Mouse (Mus musculus) left cerebral cortex, adult 18-20 months (tissue): ENCODE results near the gene Tns1. TPM values are rescaled to one million over a fixed set of nuclear protein-coding genes. Genes with fewer than 3 reads are reported as not detected.
"Not testable (repeated sequence)": the region's sequence is repeated elsewhere in the genome, so short reads cannot be mapped to it uniquely, and the experiment has no call there.

Experiments
- DNase-seq, 2 experiments: peaks; one replicate each; pipeline ENCODE4 v3.0.0; 2021 to 2022; ENCODE audit warnings: low spot score in 2 of 2, mixed read lengths in 1 of 2
- long read RNA-seq, 2 experiments: library from polyadenylated mRNA; stranded (forward); transcript quantifications; one replicate each; pipeline ENCODE4 v2.0.0; 2021
- total RNA-seq, 2 experiments: library from RNA; stranded (reverse); gene quantifications; 2 replicates each; pipeline ENCODE4 v1.2.3; 2021

The Tns1 gene
- total RNA-seq, result 10 to 100 TPM; 36.7 to 39.6 TPM
- long read RNA-seq, experiment 1, partial matches to known transcripts, result 0 of 8 reads
- long read RNA-seq, experiment 1, other reads (novel, unspliced or antisense), result 8 of 8 reads
- long read RNA-seq, experiment 2, partial matches to known transcripts, result 1 of 4 reads
- long read RNA-seq, experiment 2, other reads (novel, unspliced or antisense), result 3 of 4 reads

GRCm38 (mm10) chr1:74124021-74124981, at the start of gene Tns1:
Gene Tns1 (minus strand): TSS chr1:74124449.
- no peak for DNase-seq

- DNase-seq, result no peak
Observed at GRCm38 (mm10) chr1:74172722-74173121, 48.5 kb upstream of the Tns1 start.

DNA sequence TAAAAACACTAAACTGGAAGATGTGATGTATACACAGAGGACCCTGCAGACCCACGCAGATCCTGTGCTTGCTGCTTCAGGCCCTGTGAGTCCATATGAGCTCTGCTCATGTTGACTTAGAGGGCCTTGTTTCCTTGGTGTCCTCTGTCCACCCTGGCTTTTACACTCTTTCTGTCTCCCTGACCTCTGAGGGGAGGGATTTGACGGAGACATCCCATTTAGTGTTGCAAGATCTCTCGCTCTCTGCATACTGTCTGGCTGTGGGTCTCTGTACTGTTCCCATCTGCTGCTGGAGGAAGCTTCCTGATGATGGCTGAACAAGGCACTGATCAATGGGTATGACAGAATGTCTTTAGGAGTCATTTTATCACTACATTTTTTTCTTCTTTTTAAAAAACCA, 45.5 kb upstream of the Tns1 start:
- no peak for DNase-seq

DNA sequence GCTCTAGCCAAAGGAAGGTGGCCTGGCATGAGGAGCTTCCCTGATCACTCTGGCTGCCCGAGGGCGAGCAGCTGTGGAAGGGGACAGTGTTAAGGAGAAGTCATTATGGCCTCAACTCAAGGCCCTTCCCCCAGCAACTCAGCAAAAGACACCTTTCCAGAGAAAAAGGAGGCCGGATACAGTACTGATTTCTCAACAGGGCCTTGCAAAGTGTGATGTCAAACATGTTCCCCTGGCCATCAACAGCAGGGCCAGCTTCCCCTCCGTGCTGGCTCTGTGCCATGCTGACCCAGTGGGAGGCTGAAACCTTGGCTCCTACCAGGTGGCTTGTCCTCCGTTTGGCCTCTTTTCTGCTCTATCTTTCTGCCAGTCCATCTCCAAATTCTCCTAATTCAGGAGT, 42.9 kb upstream of the Tns1 start:
- DNase-seq, result no peak

GRCm38 (mm10) chr1:74160036-74160435, 35.8 kb upstream of the Tns1 start:
- no peak for DNase-seq

GRCm38 (mm10) chr1:74159613-74160012, 35.4 kb upstream of the Tns1 start:
- DNase-seq, result not testable (repeated sequence)

DNA sequence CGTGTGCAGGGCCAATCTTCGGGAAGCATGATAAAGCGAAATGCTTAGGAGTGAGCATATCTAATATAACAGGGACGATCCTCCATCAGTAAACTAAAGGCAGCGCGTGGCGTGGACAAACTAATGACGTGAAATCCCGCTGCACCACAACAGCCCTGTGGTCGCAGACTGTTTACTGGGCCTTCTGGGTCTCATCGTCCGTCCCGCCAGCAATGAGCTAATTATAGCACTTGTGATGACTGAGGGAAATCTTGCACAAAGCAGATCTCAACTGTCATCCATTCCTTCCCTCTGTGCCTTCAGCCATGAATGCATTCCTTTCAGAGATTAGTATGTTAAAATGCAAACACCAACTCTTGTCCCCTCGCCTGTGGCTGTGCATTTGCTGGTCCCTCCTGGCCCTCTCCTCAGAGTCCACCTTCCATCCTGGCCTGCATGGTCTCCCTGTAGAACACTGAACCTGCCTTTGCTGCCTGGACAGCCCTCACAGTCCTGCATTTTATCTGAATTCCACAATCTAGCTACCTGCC, 32.2 kb upstream of the Tns1 start:
- no peak for DNase-seq

GRCm38 (mm10) chr1:74155435-74156012, 31.3 kb upstream of the Tns1 start:
- DNase-seq, result no peak

DNA sequence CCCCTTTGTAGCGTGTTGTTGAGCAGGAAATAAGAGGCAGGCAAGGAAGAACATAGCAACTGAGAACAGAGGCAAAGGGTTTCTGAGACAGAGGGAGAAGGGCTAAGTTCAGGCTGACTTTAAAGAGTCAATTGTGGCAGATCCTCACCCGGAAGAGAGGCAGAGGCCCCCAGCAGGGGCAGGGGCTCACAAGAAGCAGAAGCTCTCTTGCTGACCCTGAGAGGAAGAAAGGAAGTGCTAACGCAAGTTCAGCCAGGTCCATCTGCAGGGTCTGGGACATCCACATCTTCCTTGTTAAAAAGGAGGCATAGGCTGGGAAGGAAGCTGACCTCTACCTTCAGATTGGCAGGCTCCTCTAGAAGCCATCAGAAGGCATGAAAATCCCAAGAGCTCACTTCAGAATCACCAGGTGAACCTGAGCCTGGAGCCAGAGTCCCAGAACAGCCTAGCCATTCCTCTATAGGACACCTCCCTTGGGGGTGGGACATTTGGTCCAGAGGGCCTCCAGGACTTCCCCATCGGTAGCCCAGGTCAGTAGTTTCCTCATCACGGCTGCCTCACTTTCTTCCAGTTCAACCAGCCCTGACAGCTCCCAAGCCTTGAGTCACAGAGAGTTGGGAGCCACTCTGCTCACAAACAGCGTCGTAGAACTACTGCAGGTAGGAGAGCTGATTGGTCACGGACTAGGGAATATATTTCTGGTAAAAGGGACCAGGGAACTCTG, 29.4 kb upstream of the Tns1 start, which contains the start of gene Cxcr2:
Cxcr2 (plus strand) TSS at position 529 of the 724 bp plus-strand sequence.
- DNase-seq, result no peak

DNA sequence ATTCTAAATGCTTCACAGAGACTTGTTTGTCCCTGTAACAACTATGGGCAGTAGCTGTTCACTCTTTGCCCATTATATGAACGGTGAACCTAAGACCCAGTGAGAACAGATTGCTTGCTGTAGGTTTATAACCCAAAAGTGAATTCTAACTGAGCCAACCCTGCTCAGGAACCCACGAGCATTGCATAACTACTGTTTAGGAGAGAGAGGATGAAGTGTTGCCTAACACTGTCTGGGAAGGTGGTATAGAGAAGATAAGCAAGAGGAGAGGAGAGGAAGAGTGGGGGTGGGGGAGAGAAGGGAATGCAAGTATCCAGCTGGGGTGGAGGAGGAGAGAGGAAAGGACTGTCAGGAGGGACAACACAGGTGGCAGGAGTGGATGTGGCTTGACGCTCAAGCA, 26.8 kb upstream of the Tns1 start:
- DNase-seq, result no peak

GRCm38 (mm10) chr1:74150101-74150500, 25.9 kb upstream of the Tns1 start:
- DNase-seq, result no peak

GRCm38 (mm10) chr1:74149106-74149885, 25.0 kb upstream of the Tns1 start:
- DNase-seq, result no peak

GRCm38 (mm10) chr1:74141781-74142180, 17.5 kb upstream of the Tns1 start:
- DNase-seq, result no peak

DNA sequence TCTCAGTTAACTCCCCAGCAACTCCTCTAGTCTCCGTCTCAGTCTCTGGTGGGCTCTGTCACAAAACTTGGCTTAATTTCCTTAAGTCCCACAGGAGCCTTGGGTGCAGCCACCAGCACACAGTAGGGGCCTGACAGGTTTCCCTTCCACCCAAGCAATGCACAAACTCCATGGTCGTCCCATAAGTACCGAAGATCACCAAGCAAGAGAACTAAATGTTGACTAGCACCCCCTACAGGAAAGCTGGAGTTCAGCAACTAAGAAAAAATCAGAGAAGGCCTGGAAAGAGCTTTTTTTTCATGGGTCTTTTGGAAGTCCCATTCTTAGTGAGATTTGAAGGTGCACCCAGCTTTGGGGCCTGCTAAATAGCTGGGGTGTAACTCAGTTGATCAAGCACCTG, 15.2 kb upstream of the Tns1 start:
- DNase-seq, result no peak

DNA sequence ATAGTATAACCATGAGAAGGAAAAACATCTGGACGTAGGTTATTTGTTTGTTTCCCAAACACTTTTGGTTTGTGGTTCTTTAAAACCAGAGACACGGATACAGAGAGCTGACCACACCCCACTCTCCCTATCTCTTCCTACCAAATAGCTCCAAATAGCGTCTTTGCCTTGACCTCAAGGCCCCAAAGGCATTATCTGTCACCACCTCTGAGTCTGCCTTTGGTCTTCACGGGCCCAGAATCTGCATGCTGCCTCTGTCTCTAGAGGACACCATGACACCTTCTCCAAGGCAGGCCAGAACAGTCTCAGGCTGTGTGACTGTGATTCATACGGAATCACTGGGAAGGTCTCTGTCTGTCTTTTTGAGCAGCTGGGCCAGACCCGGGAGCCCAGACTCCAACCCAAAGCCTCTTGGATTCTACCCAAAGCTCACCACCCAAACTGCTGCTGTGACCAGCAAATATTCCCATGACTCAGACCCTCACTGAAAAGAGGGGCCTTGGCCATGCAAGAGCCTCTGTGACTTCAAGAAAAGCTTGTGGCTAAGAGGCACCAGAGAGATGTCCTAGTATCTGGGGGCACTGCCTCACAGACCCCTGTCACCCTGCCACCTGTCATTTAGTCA, 11.2 kb upstream of the Tns1 start:
- DNase-seq, result no peak

- no peak for DNase-seq
Observed at GRCm38 (mm10) chr1:74133954-74134353, 9.7 kb upstream of the Tns1 start.

GRCm38 (mm10) chr1:74132011-74132410, 7.8 kb upstream of the Tns1 start:
- no peak for DNase-seq

- no peak for DNase-seq
Observed at GRCm38 (mm10) chr1:74130883-74131659, 6.8 kb upstream of the Tns1 start.

DNA sequence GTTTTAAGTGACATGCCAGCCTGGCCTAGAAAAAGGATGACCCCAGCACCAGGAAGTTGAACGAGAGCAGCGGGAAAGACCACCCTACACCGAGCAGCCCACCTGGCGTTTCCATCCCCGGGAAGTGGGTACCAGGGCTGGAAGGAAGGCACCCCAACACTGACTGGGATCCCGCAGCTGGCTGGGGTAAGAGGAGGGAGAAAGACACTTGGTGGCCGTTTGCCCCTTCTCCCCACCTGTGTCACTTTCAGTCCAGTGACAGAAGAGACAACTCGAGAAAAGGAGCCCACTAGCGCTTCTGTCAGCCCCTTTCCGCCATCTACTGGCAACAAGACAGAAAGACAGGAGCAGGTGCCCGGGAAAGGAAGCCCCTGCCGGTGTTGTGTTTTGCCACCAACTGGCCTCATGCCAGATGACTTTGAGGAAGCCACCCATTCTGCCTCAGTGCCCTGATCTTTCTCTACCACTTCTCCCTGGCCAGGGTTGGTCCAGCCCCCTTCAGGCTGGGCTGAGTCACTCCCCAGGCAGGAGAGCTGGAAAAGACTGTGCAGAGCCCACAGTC, 823 bp upstream of the Tns1 start, which contains the start of gene Rufy4:
Rufy4 (plus strand) TSS at position 551 of the 562 bp plus-strand sequence.
- peak; percentile 63 to 67 for DNase-seq
